Mouse (Mus musculus) kidney, adult 2 months (tissue): ENCODE measurements at regions not wholly inside any gene's neighbourhood (a gene's known extent, or its start where the extent isn't known, plus 50 kb on each side); places are given as distances from the start of the nearest gene placed in this dataset.

Source experiments
- DNase-seq: peaks from one replicate; pipeline ENCODE4 v3.0.0; 2021
- H3K27ac ChIP-seq: fragments of 200-500 bp; 2 replicates; pipeline ENCODE4 v1.5.1; 2012; ENCODE audit warnings: low read depth, low read length, control low read depth, inconsistent platforms; ENCODE audit not compliant: insufficient read depth
- H3K27me3 ChIP-seq: fragments of 200-500 bp; replicated peaks from 2 replicates; pipeline ENCODE4 v1.6.1; 2012; ENCODE audit warnings: mild to moderate bottlenecking, moderate library complexity, low read length, inconsistent platforms; ENCODE audit not compliant: control insufficient read depth, insufficient read depth
- H3K36me3 ChIP-seq: fragments of 200-500 bp; 2 replicates; pipeline ENCODE4 v1.6.1; 2012; ENCODE audit warnings: mild to moderate bottlenecking, moderate library complexity, low read length, inconsistent platforms; ENCODE audit not compliant: control insufficient read depth, insufficient read depth
- H3K4me1 ChIP-seq: fragments of 200-500 bp; 2 replicates; pipeline ENCODE4 v1.6.1; 2011; ENCODE audit warnings: low read length; ENCODE audit not compliant: control insufficient read depth, insufficient read depth
- H3K4me3 ChIP-seq: fragments of 200-500 bp; 2 replicates; pipeline ENCODE4 v1.5.1; 2011; ENCODE audit warnings: mild to moderate bottlenecking, low read depth, low read length, control low read depth; ENCODE audit not compliant: insufficient read depth
- CTCF ChIP-seq: fragments of 200-500 bp; conservative IDR thresholded peaks from 2 replicates; pipeline ENCODE4 v1.5.1; 2011; ENCODE audit warnings: low read depth, mild to moderate bottlenecking, control low read depth, low read length, moderate library complexity, mixed read lengths; ENCODE audit not compliant: insufficient read depth, insufficient read length
- POLR2A ChIP-seq: fragments of 200-500 bp; IDR thresholded peaks from one replicate; pipeline ENCODE4 v1.6.1; 2011; ENCODE audit warnings: low read depth, low read length, control low read depth
- WGBS: fragments of 180-500 bp; shearing (Covaris S2); methylation state at CpG from one replicate; pipeline ENCODE4 v1.1.7; 2018; 5-methylcytosine and 5-hydroxymethylcytosine counted together

DNA sequence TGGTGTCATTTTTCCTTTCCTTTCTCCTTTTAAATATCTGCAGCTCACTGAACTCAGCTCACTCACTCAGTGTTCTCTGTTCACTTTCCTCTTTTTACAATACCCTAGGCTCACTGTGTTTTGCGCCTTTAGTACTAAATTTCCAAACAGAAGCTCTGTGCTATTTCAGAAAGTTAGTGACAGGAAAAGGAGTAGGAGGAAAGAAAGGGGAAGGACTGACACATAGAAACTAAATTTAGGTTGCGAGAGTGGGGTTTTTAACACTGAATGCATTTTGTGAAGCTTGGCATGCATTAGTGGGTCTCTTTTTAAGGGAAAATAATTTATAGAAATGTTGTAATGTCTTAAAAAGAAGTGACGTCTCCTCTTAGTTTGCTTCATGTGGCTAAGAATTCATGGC, 84.8 kb upstream of the Abi3bp start:
- H3K27ac ChIP-seq, result no peak overlapping the region
- TF ChIP-seq POLR2A, result no peak
- no peak for TF ChIP-seq CTCF
- DNase-seq, result no peak
- 83% methylated on average over 3 of the region's 3 CpGs for WGBS
- H3K27me3 ChIP-seq, result no peaks in the 10 kb centered on the region
- no peaks in the 10 kb centered on the region for H3K4me1 ChIP-seq
- no peak overlapping the region for H3K4me3 ChIP-seq
- H3K36me3 ChIP-seq, result no peaks in the 10 kb centered on the region

DNA sequence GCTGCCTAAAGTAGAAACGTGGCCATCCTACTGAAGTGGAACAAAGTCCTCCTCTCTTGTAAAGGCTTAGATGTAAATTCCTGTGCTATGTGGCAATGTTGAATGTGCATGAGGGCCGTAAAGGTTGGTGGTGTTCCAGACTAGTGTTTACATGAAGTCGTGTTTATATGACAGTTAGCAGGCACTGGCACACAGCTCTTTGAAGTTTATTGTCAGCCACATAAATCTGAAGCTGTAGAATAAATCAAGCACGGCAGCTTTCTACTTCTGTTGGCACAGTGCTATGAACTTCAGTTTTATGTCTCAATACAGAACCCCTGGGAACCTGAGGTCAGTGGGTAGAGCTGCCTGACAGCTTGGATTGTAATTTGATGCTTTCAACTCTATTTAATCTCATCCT, 81.1 kb upstream of the Abi3bp start:
- Histone ChIP-seq H3K27ac (no peak overlapping the region), H3K4me3 (no peak overlapping the region), H3K4me1 (no peaks in the 10 kb centered on the region), H3K27me3 (no peaks in the 10 kb centered on the region), H3K36me3 (no peaks in the 10 kb centered on the region)
- WGBS, result 14% methylated on average over 4 of the region's 4 CpGs
- TF ChIP-seq CTCF (no peak), POLR2A (no peak)
- DNase-seq, result no peak

GRCm38 (mm10) chr16:56399541-56399940, 78.1 kb upstream of the Abi3bp start:
- TF ChIP-seq CTCF, result no peak
- no peak for TF ChIP-seq POLR2A
- DNase-seq, result no peak
- Histone ChIP-seq H3K36me3 (no peaks in the 10 kb centered on the region), H3K4me3 (no peak overlapping the region), H3K4me1 (no peaks in the 10 kb centered on the region), H3K27me3 (no peaks in the 10 kb centered on the region), H3K27ac (no peak overlapping the region)
- WGBS, result 93% methylated on average over 4 of the region's 4 CpGs

DNA sequence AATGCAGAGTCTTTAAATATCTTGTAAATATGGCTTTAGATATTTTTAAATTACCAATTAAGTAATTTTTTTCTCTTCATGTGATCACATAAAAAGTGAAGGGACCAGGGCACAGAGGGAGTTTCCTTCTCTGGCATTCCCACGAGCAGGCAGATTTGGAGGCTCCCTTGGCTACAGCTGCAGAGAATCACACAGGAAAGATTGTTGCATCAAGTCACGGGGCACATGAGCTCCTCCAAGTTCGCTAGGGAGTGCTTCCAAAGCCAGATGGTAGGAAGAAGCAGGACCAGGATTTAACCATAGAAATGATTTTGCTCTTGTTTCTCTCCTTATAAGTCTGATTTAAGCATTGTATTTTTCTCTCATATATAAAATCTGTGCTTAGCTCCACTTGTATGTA, 53.9 kb upstream of the Abi3bp start:
- no peak for DNase-seq
- WGBS, result 38% methylated on average over 3 of the region's 3 CpGs

More for the DNA sequence above, 53.9 kb upstream of the Abi3bp start:
- Histone ChIP-seq H3K4me3 (no peak overlapping the region), H3K36me3 (no peaks in the 10 kb centered on the region), H3K27ac (no peak overlapping the region), H3K4me1 (no peaks in the 10 kb centered on the region), H3K27me3 (no peaks in the 10 kb centered on the region)
- TF ChIP-seq POLR2A (no peak), CTCF (no peak)
